Mouse (Mus musculus): ENCODE results near the gene Neurl1a. TPM values are rescaled to one million over a fixed set of nuclear protein-coding genes. Genes with fewer than 3 reads are reported as not detected.

Gene Neurl1a
- polyA plus RNA-seq, 1 experiment from 2014 or later = 15.3 TPM

GRCm38 (mm10) chr19:47255919-47256318, 77.3 kb downstream of the Neurl1a start:
- Histone ChIP-seq H3K27me3 (ENCODE audit: control insufficient read depth, insufficient read depth, low read depth, low read length) (peaks cover 33% of the 10 kb centered on the region), H3K9me3 (replicated peaks; ENCODE audit: control insufficient read depth, low read length, poor library complexity, severe bottlenecking) (no peaks in the 10 kb centered on the region), H3K4me1 (ENCODE audit: control insufficient read depth, insufficient read depth, low read length) (0 out of 2 replicates have a peak, but pooled peaks cover 2% of the 10 kb centered on the region), H3K4me3 (ENCODE audit: low read depth, low read length) (no peak overlapping the region), H3K9ac (ENCODE audit: low read depth, low read length) (no peak overlapping the region), H3K27ac (ENCODE audit: low read length) (no peak overlapping the region), H3K4me2 (ENCODE audit: low read length) (no peak overlapping the region), H3K36me3 (ENCODE audit: control insufficient read depth, insufficient read depth, low read length) (no peaks in the 10 kb centered on the region)
- 92% methylated on average over 6 of the region's 6 CpGs for WGBS
- no peak for ATAC-seq

GRCm38 (mm10) chr19:47259581-47259980, 81.0 kb downstream of the Neurl1a start:
- ATAC-seq = no peak
- Histone ChIP-seq H3K9me3 (replicated peaks; ENCODE audit: control insufficient read depth, low read length, poor library complexity, severe bottlenecking) (no peaks in the 10 kb centered on the region), H3K9ac (ENCODE audit: low read depth, low read length) (no peak overlapping the region), H3K4me3 (ENCODE audit: low read depth, low read length) (no peak overlapping the region), H3K36me3 (ENCODE audit: control insufficient read depth, insufficient read depth, low read length) (no peaks in the 10 kb centered on the region), H3K27me3 (ENCODE audit: control insufficient read depth, insufficient read depth, low read depth, low read length) (no peaks in the 10 kb centered on the region), H3K4me2 (ENCODE audit: low read length) (no peak overlapping the region), H3K4me1 (ENCODE audit: control insufficient read depth, insufficient read depth, low read length) (no peaks in the 10 kb centered on the region), H3K27ac (ENCODE audit: low read length) (no peak overlapping the region)
- 5% methylated on average over 5 of the region's 5 CpGs for WGBS

- Histone ChIP-seq H3K27ac (ENCODE audit: low read length) (no peak overlapping the region), H3K4me2 (ENCODE audit: low read length) (no peak overlapping the region), H3K36me3 (ENCODE audit: control insufficient read depth, insufficient read depth, low read length) (no peaks in the 10 kb centered on the region), H3K9ac (ENCODE audit: low read depth, low read length) (no peak overlapping the region), H3K4me3 (ENCODE audit: low read depth, low read length) (no peak overlapping the region), H3K9me3 (replicated peaks; ENCODE audit: control insufficient read depth, low read length, poor library complexity, severe bottlenecking) (no peaks in the 10 kb centered on the region), H3K4me1 (ENCODE audit: control insufficient read depth, insufficient read depth, low read length) (no peaks in the 10 kb centered on the region), H3K27me3 (ENCODE audit: control insufficient read depth, insufficient read depth, low read depth, low read length) (no peaks in the 10 kb centered on the region)
- WGBS = 86% methylated on average over 8 of the region's 8 CpGs
- ATAC-seq = no peak
Observed at GRCm38 (mm10) chr19:47261196-47261595, 82.6 kb downstream of the Neurl1a start.

- Histone ChIP-seq H3K4me3 (ENCODE audit: low read depth, low read length) (no peak overlapping the region), H3K9ac (ENCODE audit: low read depth, low read length) (no peak overlapping the region), H3K4me1 (ENCODE audit: control insufficient read depth, insufficient read depth, low read length) (no peaks in the 10 kb centered on the region), H3K27ac (ENCODE audit: low read length) (no peak overlapping the region), H3K9me3 (replicated peaks; ENCODE audit: control insufficient read depth, low read length, poor library complexity, severe bottlenecking) (no peaks in the 10 kb centered on the region), H3K36me3 (ENCODE audit: control insufficient read depth, insufficient read depth, low read length) (peaks cover 8% of the 10 kb centered on the region; the same call in 1 of the 2 replicates), H3K27me3 (ENCODE audit: control insufficient read depth, insufficient read depth, low read depth, low read length) (no peaks in the 10 kb centered on the region), H3K4me2 (ENCODE audit: low read length) (no peak overlapping the region)
- 91% methylated on average over 8 of the region's 8 CpGs for WGBS
- no peak for ATAC-seq
Observed at GRCm38 (mm10) chr19:47263621-47264020, 85.0 kb downstream of the Neurl1a start.

GRCm38 (mm10) chr19:47264322-47265092, 85.9 kb downstream of the Neurl1a start:
- Histone ChIP-seq H3K4me3 (ENCODE audit: low read depth, low read length) (no peak overlapping the region), H3K27me3 (ENCODE audit: control insufficient read depth, insufficient read depth, low read depth, low read length) (no peaks in the 10 kb centered on the region), H3K9ac (ENCODE audit: low read depth, low read length) (no peak overlapping the region), H3K27ac (ENCODE audit: low read length) (no peak overlapping the region), H3K36me3 (ENCODE audit: control insufficient read depth, insufficient read depth, low read length) (peaks cover 8% of the 10 kb centered on the region; the same call in 1 of the 2 replicates), H3K4me1 (ENCODE audit: control insufficient read depth, insufficient read depth, low read length) (no peaks in the 10 kb centered on the region), H3K9me3 (replicated peaks; ENCODE audit: control insufficient read depth, low read length, poor library complexity, severe bottlenecking) (no peaks in the 10 kb centered on the region), H3K4me2 (ENCODE audit: low read length) (no peak overlapping the region)
- WGBS = 52% methylated on average over 11 of the region's 11 CpGs
- peak; percentile 55; the same call in 1 of the 2 replicates for ATAC-seq

GRCm38 (mm10) chr19:47266070-47266801, 87.6 kb downstream of the Neurl1a start:
- no peak overlapping the region for H3K4me3 ChIP-seq (ENCODE audit: low read depth, low read length)
- no peak overlapping the region for H3K27ac ChIP-seq (ENCODE audit: low read length)
- H3K27me3 ChIP-seq (ENCODE audit: control insufficient read depth, insufficient read depth, low read depth, low read length) = no peaks in the 10 kb centered on the region
- no peak for ATAC-seq
- H3K4me2 ChIP-seq (ENCODE audit: low read length) = no peak overlapping the region
- no peaks in the 10 kb centered on the region for H3K9me3 ChIP-seq (replicated peaks; ENCODE audit: control insufficient read depth, low read length, poor library complexity, severe bottlenecking)
- H3K36me3 ChIP-seq (ENCODE audit: control insufficient read depth, insufficient read depth, low read length) = peaks cover 8% of the 10 kb centered on the region; the same call in 1 of the 2 replicates
- no peaks in the 10 kb centered on the region for H3K4me1 ChIP-seq (ENCODE audit: control insufficient read depth, insufficient read depth, low read length)
- WGBS = 92% methylated on average over 18 of the region's 18 CpGs
- H3K9ac ChIP-seq (ENCODE audit: low read depth, low read length) = no peak overlapping the region

- 92% methylated on average over 21 of the region's 21 CpGs for WGBS
- Histone ChIP-seq H3K4me1 (ENCODE audit: control insufficient read depth, insufficient read depth, low read length) (no peaks in the 10 kb centered on the region), H3K36me3 (ENCODE audit: control insufficient read depth, insufficient read depth, low read length) (peaks cover 8% of the 10 kb centered on the region; the same call in 1 of the 2 replicates), H3K4me2 (ENCODE audit: low read length) (no peak overlapping the region), H3K27me3 (ENCODE audit: control insufficient read depth, insufficient read depth, low read depth, low read length) (no peaks in the 10 kb centered on the region), H3K27ac (ENCODE audit: low read length) (no peak overlapping the region), H3K4me3 (ENCODE audit: low read depth, low read length) (no peak overlapping the region), H3K9me3 (replicated peaks; ENCODE audit: control insufficient read depth, low read length, poor library complexity, severe bottlenecking) (no peaks in the 10 kb centered on the region), H3K9ac (ENCODE audit: low read depth, low read length) (no peak overlapping the region)
- ATAC-seq = no peak
Observed at GRCm38 (mm10) chr19:47267066-47267465, 88.4 kb downstream of the Neurl1a start.

GRCm38 (mm10) chr19:47269729-47270128, 91.1 kb downstream of the Neurl1a start:
- H3K27ac ChIP-seq (ENCODE audit: low read length) = no peak overlapping the region
- 47% methylated on average over 8 of the region's 8 CpGs for WGBS
- no peak overlapping the region for H3K4me3 ChIP-seq (ENCODE audit: low read depth, low read length)
- no peak overlapping the region for H3K9ac ChIP-seq (ENCODE audit: low read depth, low read length)
- H3K36me3 ChIP-seq (ENCODE audit: control insufficient read depth, insufficient read depth, low read length) = peaks cover 11% of the 10 kb centered on the region
- H3K4me2 ChIP-seq (ENCODE audit: low read length) = no peak overlapping the region
- no peaks in the 10 kb centered on the region for H3K9me3 ChIP-seq (replicated peaks; ENCODE audit: control insufficient read depth, low read length, poor library complexity, severe bottlenecking)
- ATAC-seq = no peak
- no peaks in the 10 kb centered on the region for H3K27me3 ChIP-seq (ENCODE audit: control insufficient read depth, insufficient read depth, low read depth, low read length)
- H3K4me1 ChIP-seq (ENCODE audit: control insufficient read depth, insufficient read depth, low read length) = no peaks in the 10 kb centered on the region

- Histone ChIP-seq H3K27me3 (ENCODE audit: control insufficient read depth, insufficient read depth, low read depth, low read length) (no peaks in the 10 kb centered on the region), H3K4me2 (ENCODE audit: low read length) (no peak overlapping the region), H3K27ac (ENCODE audit: low read length) (no peak overlapping the region), H3K9me3 (replicated peaks; ENCODE audit: control insufficient read depth, low read length, poor library complexity, severe bottlenecking) (no peaks in the 10 kb centered on the region), H3K36me3 (ENCODE audit: control insufficient read depth, insufficient read depth, low read length) (peaks cover 11% of the 10 kb centered on the region), H3K9ac (ENCODE audit: low read depth, low read length) (no peak overlapping the region), H3K4me1 (ENCODE audit: control insufficient read depth, insufficient read depth, low read length) (no peaks in the 10 kb centered on the region), H3K4me3 (ENCODE audit: low read depth, low read length) (no peak overlapping the region)
- 85% methylated on average over 9 of the region's 9 CpGs for WGBS
- ATAC-seq = no peak
Observed at GRCm38 (mm10) chr19:47270520-47270919, 91.9 kb downstream of the Neurl1a start.

Data from midbrain, embryonic 16.5 days (tissue).